Mouse (Mus musculus) embryonic facial prominence, embryonic 10.5 days (tissue): ENCODE measurements around the gene Itga2b. TPM values are rescaled to one million over a fixed set of nuclear protein-coding genes. Genes with fewer than 3 reads are reported as not detected.
A peak's percentile ranks its signal among the peaks of the same experiment; 100 is the strongest.

Source experiments
- DNase-seq: peaks from one replicate; pipeline ENCODE4 v3.0.0-alpha.2; 2017; ENCODE audit warnings: low spot score
- H3K27ac ChIP-seq: fragments of 300-500 bp; sonication (generic); replicated peaks from 2 replicates; pipeline ENCODE4 v1.5.1; 2016; ENCODE audit warnings: mild to moderate bottlenecking
- H3K27me3 ChIP-seq: fragments of 300-500 bp; sonication (generic); replicated peaks from 2 replicates; pipeline ENCODE4 v1.6.1; 2016; ENCODE audit warnings: low read depth, mild to moderate bottlenecking; ENCODE audit not compliant: poor library complexity, severe bottlenecking
- H3K36me3 ChIP-seq: fragments of 300-500 bp; sonication (generic); replicated peaks from 2 replicates; pipeline ENCODE4 v1.6.1; 2016; ENCODE audit warnings: mild to moderate bottlenecking, moderate library complexity
- H3K4me1 ChIP-seq: fragments of 300-500 bp; sonication (generic); 2 replicates; pipeline ENCODE4 v1.6.1; 2016
- H3K4me3 ChIP-seq: fragments of 300-500 bp; sonication (generic); 2 replicates; pipeline ENCODE4 v1.5.1; 2016; ENCODE audit warnings: mild to moderate bottlenecking, moderate library complexity
- H3K9me3 ChIP-seq: fragments of 300-500 bp; sonication (generic); 2 replicates; pipeline ENCODE4 v1.6.1; 2016; ENCODE audit warnings: mild to moderate bottlenecking
- WGBS: fragments of 180-500 bp; shearing (Covaris S2); methylation state at CpG from one replicate; pipeline ENCODE4 v1.1.7; 2016; 5-methylcytosine and 5-hydroxymethylcytosine counted together
- polyA plus RNA-seq: library from polyadenylated mRNA; unstranded; fragments of >200 nt; fragmentation: Nextera tagmentation; extraction: Ambion mirVana; gene quantifications from 2 replicates; pipeline ENCODE4 v1.2.1, GENCODE M21; 2016

Itga2b gene
- polyA plus RNA-seq, 1 experiment from 2014 or later = 6.5 TPM

DNA sequence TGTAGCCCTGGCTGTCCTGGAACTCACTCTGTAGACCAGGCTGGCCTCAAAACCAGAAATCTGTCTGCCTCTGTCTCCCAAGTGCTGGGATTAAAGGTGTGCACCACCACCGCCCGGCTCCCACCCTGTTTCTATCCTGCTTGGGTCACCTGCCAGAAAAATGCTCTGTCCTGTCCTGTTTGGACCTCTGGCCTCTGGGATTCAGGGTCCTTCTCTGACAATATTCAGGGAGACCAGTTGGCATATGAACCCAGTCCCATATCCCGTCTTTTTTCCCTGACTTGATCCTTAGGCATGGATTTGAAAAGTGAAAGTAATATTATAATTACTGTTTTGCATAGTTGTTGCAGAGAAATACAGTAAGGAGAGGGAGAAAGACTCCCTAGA, 38.2 kb downstream of the Itga2b start:
- 80% methylated on average over 3 of the region's 3 CpGs for WGBS
- 0 out of 2 replicates have a peak overlapping the region, but pooled peaks have one; percentile 30 for H3K4me3 ChIP-seq
- peaks cover 35% of the 10 kb centered on the region for H3K36me3 ChIP-seq
- H3K27me3 ChIP-seq = no peaks in the 10 kb centered on the region; the same call in none of the 2 replicates
- no peaks in the 10 kb centered on the region for H3K9me3 ChIP-seq
- DNase-seq = no peak
- no peak overlapping the region for H3K27ac ChIP-seq
- H3K4me1 ChIP-seq = peaks cover 42% of the 10 kb centered on the region

DNA sequence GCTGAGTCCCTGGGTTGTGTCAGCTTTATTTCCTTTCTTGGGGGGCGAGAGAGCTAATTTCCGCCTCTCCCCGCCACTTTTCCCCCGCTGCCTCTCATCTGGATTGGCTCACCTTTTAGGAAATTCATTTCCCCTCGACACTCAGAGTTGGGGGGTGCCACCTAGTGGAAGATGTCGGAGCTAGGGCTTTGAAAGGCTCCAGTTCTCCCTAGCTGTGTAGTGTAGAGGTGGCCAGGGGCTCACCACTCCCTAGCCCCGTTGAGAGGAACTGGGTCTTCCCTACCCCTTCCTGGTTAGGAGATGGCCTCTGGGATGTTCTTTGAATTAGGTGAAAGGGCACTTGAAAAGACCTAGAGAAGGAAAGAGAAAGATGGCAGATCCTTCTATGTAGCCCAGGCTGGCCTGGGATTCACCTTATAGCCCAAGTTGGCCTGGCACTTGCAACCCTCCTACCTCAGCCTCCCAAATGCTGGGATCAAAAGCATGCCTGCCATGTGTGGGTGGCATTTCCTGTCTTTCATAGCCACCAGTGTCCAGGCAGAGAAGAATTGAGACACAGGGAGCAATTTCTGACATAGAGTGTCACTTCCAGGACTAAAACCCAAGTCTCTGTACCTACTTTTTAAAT, 38.8 kb downstream of the Itga2b start:
- Histone ChIP-seq H3K9me3 (no peaks in the 10 kb centered on the region), H3K27me3 (no peaks in the 10 kb centered on the region; the same call in none of the 2 replicates), H3K4me3 (peak overlapping the region; percentile 70), H3K4me1 (peaks cover 42% of the 10 kb centered on the region), H3K36me3 (peaks cover 30% of the 10 kb centered on the region), H3K27ac (peak overlapping the region; percentile 84)
- WGBS = 0% methylated on average over 7 of the region's 7 CpGs
- peak; percentile 85 for DNase-seq

DNA sequence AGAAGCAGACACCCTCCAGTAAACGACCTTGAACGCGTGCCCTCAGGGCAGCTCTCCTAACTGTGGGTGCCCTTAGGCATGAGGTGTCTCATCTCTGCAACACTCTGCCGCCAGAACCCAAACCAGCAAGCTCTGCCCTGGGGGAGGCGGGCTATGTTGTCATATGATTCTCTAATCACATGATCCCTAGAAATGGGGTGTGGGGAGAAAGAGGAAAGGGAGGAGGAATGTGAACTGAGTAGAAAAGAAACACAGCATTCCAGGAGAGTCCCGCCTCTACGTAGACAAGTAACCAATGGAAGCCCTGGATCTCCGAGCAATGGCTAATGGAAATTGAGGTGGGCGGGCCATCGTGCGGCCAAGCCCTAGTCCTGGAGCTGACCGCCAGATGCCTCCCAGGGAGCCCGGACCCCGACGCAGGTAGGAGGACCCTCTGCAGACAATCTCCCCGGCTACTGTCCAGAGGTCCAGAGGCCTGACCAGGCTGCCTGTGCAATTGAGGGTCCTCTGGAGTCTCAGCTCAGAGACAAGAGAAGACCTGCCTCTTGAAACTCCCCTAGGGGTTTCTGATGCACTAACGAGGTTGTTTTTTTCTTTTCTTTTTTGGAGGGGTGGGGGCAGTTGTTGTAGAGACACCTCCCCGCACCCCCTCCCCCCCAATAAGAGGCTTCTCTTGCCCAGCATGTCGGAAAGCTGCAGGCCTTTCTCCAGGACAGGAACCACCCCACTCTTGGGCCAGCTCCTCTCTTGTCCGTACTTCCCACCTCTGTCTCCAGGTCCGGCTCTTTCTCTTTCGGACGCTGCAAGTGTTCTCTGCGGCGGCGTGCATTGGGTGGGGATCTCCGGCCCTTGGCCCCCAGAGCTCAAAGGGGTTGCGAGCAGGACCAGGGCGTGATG, 39.6 kb downstream of the Itga2b start, which contains the start of gene Grn:
Gene Grn (plus strand): TSS at position 195 of the 897 bp plus-strand sequence.
- peak; percentile 91 for DNase-seq
- H3K9me3 ChIP-seq = no peaks in the 10 kb centered on the region
- H3K36me3 ChIP-seq = peaks cover 22% of the 10 kb centered on the region
- H3K27ac ChIP-seq = peak within 1 kb of the TSS; percentile 84
- WGBS = under 1% methylated on average over 29 of the region's 29 CpGs
- H3K4me1 ChIP-seq = peaks cover 42% of the 10 kb centered on the region
- H3K27me3 ChIP-seq = no peaks in the 10 kb centered on the region; the same call in none of the 2 replicates
- H3K4me3 ChIP-seq = peak within 1 kb of the TSS; percentile 70

GRCm38 (mm10) chr11:102429551-102429950, 40.4 kb downstream of the Itga2b start:
- H3K4me3 ChIP-seq = peak overlapping the region; percentile 70
- peaks cover 42% of the 10 kb centered on the region for H3K4me1 ChIP-seq
- H3K27ac ChIP-seq = peak overlapping the region; percentile 84
- no peaks in the 10 kb centered on the region; the same call in 1 of the 2 replicates for H3K27me3 ChIP-seq
- H3K9me3 ChIP-seq = no peaks in the 10 kb centered on the region
- DNase-seq = no peak
- 50% methylated on average over 3 of the region's 3 CpGs for WGBS
- H3K36me3 ChIP-seq = peaks cover 14% of the 10 kb centered on the region

DNA sequence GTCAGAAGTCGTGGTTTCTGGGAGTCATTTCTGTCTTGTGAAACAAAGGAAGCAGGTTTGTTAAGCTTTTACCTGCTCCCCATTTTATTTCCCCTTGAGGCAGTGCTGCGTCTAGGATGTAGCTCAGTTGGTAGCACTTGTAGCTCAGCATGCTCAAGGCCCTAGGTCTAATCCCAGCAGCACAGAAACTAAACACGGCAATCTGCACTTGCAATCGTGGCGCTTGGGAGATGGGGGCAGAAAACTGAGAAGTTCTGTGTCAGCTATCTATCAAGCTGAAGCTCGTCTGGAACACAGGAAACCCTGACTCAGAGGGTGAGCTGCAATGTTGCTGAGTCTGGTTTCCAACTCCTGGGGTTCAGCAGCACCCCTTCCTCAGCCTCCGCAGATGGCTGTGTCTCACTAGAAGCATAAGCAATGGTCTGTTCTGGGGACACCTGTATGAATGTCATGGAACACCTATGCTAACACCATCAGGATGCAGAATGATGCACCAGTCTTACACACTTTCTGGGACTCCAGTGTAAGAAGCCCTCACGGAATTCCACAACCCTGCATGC, 40.9 kb downstream of the Itga2b start:
- Histone ChIP-seq H3K4me3 (peak overlapping the region; percentile 70), H3K36me3 (peaks cover 12% of the 10 kb centered on the region; the same call in 1 of the 2 replicates), H3K9me3 (no peaks in the 10 kb centered on the region), H3K4me1 (peaks cover 38% of the 10 kb centered on the region), H3K27me3 (no peaks in the 10 kb centered on the region; the same call in 1 of the 2 replicates), H3K27ac (0 out of 2 replicates have a peak overlapping the region, but pooled peaks have one; percentile 84)
- 74% methylated on average over 8 of the region's 8 CpGs for WGBS
- DNase-seq = no peak

- Histone ChIP-seq H3K27ac (no peak overlapping the region), H3K4me1 (peaks cover 16% of the 10 kb centered on the region), H3K27me3 (no peaks in the 10 kb centered on the region; the same call in 1 of the 2 replicates), H3K36me3 (no peaks in the 10 kb centered on the region), H3K9me3 (no peaks in the 10 kb centered on the region), H3K4me3 (no peak overlapping the region)
- 87% methylated on average over 8 of the region's 8 CpGs for WGBS
- DNase-seq = no peak
These were observed 44.2 kb downstream of the Itga2b start for GRCm38 (mm10) chr11:102425555-102426316.

DNA sequence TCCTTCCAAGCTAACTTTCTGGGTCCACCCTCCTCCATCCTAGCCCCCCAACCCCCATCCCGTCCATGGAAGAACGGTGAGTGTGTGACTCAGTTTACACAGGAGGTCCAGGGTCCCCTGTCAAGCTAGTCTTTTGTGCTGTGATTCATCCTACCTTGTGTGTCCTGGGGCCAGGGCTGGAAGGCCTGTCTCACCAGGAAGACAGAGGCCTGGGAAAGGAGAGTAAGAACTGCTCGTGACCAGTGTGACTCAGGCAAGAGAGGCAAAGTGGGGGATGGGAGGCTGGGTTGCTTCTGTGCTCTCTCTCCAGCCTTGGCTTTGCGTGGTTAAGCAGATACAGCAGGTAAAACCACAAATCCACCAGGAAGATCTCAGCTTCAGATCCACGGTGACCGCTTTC, 45.3 kb downstream of the Itga2b start:
- Histone ChIP-seq H3K27ac (no peak overlapping the region), H3K36me3 (no peaks in the 10 kb centered on the region), H3K9me3 (no peaks in the 10 kb centered on the region), H3K4me1 (peaks cover 7% of the 10 kb centered on the region), H3K4me3 (no peak overlapping the region), H3K27me3 (no peaks in the 10 kb centered on the region; the same call in 1 of the 2 replicates)
- no peak for DNase-seq
- 79% methylated on average over 6 of the region's 6 CpGs for WGBS

GRCm38 (mm10) chr11:102421559-102421958, 48.4 kb downstream of the Itga2b start:
- Histone ChIP-seq H3K36me3 (no peaks in the 10 kb centered on the region), H3K27me3 (no peaks in the 10 kb centered on the region), H3K27ac (no peak overlapping the region), H3K4me3 (no peak overlapping the region), H3K9me3 (no peaks in the 10 kb centered on the region), H3K4me1 (no peaks in the 10 kb centered on the region)
- DNase-seq = no peak
- 65% methylated on average over 8 of the region's 8 CpGs for WGBS

- Histone ChIP-seq H3K36me3 (no peaks in the 10 kb centered on the region), H3K27me3 (no peaks in the 10 kb centered on the region), H3K4me1 (0 out of 2 replicates have a peak, but pooled peaks cover 6% of the 10 kb centered on the region), H3K9me3 (no peaks in the 10 kb centered on the region), H3K27ac (no peak overlapping the region), H3K4me3 (no peak overlapping the region)
- DNase-seq = no peak
These were observed 51.0 kb downstream of the Itga2b start for GRCm38 (mm10) chr11:102418887-102419286.

- no peaks in the 10 kb centered on the region for H3K36me3 ChIP-seq
- H3K9me3 ChIP-seq = no peaks in the 10 kb centered on the region
- WGBS = 87% methylated on average over 1 of the region's 1 CpGs
- no peak overlapping the region for H3K27ac ChIP-seq
- no peak for DNase-seq
- 0 out of 2 replicates have a peak, but pooled peaks cover 6% of the 10 kb centered on the region for H3K4me1 ChIP-seq
- H3K27me3 ChIP-seq = no peaks in the 10 kb centered on the region
- no peak overlapping the region for H3K4me3 ChIP-seq
These were observed 52.8 kb downstream of the Itga2b start for GRCm38 (mm10) chr11:102417160-102417559.

DNA sequence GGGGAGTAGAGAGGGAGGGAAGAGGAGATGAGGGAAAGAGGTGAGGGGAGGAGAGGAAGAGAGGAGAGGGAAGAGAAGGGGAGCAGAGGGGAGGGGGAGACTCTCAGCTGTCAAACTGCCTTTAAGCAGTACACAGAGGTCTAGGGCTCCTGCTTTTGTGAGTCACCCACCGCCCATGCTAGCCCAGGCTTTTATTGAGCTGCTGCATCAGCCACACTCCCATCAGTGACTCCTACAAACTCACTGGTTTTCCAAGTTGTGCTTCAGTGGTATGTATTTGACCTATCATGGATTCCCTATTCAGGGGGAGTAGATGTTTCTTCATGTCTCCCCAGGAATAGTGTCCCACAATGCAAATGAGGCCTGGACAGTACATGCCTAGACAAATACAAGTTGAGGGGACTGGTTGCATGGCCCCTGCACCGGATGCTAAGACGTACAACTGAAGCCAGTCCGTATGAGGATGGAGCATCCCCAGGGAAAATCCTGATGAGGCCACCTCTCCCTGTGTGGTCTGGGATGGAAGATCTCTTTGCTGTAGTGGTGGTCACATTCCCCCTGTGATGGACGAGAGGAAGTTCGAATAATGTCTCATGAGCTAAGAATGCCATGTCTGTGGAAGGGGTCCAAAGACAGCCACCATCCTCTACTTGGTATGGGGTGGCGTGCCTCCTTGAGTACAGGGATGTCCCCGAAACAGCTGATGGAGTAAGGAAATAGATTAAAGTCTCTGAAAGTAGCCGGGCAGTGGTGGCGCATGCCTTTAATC, 54.7 kb downstream of the Itga2b start:
- H3K27me3 ChIP-seq = no peaks in the 10 kb centered on the region
- no peak overlapping the region for H3K4me3 ChIP-seq
- H3K9me3 ChIP-seq = no peaks in the 10 kb centered on the region
- H3K27ac ChIP-seq = no peak overlapping the region
- peaks cover 12% of the 10 kb centered on the region; the same call in 1 of the 2 replicates for H3K4me1 ChIP-seq
- DNase-seq = no peak
- H3K36me3 ChIP-seq = no peaks in the 10 kb centered on the region
- WGBS = 76% methylated on average over 10 of the region's 10 CpGs
